Mouse (Mus musculus): ENCODE results near the gene Tmem89. TPM values are rescaled to one million over a fixed set of nuclear protein-coding genes. Genes with fewer than 3 reads are reported as not detected.

Gene Tmem89
- polyA plus RNA-seq (2017; shearing (Covaris generic)) = not detected

DNA sequence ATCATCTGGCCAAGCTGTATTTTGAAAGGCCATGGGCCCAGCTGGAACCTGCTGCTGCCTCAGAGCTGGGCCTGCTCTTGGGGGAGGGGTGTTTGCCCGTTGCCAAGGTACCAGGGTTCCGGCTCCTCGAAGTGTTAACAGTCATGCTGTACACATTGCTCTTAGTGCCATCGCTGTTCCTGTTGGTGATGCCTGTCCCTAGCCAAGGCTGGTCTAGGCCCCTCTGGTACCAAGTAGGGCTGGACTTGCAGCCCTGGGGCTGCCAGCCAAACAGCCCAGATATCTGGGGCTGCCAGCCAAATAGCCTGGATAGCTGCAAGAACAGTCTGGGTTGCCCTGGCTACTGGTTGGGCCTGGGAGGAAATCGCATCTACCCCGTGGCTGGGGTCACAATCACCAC lies at the start of gene Tmem89:
Gene Tmem89, plus strand, starts transcription at position 129 of the 400 bp plus-strand sequence.

DNA sequence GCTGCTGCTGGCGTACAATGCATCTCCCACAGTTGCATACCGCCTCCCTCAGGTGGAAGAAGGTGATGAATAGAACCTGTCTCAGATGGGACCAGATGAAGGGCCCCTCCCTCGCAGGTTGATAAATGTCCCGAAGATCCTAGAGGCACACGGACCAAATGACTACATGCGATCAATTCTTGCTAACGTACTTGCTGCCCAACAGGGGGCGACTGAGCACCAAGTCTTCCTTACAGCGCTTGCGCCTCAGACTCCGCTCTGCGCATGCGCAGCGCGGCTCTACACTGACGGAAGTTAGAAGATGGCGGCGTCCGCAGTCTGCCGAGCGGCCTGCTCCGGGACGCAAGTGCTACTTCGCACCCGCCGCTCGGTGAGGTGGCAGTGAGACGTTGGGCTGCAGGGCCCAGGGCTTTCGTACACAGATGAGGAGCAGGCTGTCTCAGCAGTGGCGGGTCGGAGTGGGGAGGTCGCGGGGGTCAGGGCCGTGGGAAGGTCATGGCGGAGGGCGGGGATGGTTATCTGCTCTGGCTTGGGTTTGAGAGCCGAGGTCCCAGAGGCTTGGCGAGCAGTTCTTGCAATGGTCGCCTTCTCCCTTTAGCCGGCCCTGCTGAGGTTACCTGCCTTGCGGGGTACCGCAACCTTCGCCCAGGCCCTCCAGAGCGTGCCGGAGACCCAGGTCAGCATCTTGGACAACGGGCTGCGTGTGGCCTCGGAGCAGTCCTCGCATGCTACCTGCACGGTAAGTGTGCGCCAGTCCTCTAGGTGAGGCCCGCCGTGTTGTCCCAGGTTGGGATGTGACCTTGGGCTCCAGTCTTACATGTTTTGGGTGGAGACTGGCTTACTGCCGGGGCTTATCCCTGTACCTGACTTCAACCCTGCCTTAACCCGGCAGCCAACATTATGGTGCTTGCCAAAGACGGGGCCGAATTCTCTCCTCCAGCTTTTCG lies 22.3 kb downstream of the Tmem89 start, which contains the start of gene Uqcrc1:
Gene Uqcrc1, plus strand, starts transcription at position 216 of the 947 bp plus-strand sequence.

DNA sequence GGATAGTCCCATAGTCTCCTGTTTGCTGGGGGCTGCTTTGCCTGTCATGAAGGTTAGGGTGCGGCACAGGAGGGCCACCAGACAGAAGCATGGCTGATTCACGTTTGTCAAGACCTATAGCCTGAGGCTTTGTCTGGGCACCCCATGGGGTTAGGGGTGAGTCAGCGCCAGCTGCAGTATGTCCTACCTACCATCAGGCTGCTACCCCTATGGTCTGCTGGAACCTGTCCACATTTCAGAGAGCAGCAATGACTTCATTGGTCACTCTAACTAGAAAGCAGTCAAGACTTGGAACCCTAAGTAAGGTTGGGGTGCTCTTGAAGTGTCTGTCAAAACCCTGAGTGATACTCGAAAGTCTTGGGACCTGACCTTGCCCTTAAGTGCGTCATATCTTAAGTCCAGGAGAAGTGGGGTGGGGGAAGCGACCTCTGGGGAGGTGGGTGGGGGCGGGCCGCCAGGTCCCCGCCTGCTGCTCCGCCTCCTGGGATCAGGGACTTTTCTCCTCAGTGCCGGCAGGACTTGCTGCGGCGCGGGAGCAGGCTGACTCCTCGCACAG lies 38.7 kb downstream of the Tmem89 start, which contains the start of gene Col7a1:
Gene Col7a1, plus strand, starts transcription at position 506 of the 556 bp plus-strand sequence.

Other genes starting within 250 kb of the Tmem89 start
- 33.7 TPM for gene Prkar2a, start 225.3 kb upstream of the Tmem89 start, polyA plus RNA-seq (2017; shearing (Covaris generic))
- 33.8 TPM for gene Ip6k2, start 130.8 kb upstream of the Tmem89 start, polyA plus RNA-seq (2017; shearing (Covaris generic))
- 11.2 TPM for gene Nckipsd, start 106.3 kb upstream of the Tmem89 start, polyA plus RNA-seq (2017; shearing (Covaris generic))
- 0.06 TPM for gene Celsr3, start 88.3 kb upstream of the Tmem89 start, polyA plus RNA-seq (2017; shearing (Covaris generic))
- 10.1 TPM for gene Slc26a6, start 61.3 kb upstream of the Tmem89 start, polyA plus RNA-seq (2017; shearing (Covaris generic))
- 241 TPM for gene Uqcrc1, start 22.0 kb downstream of the Tmem89 start, polyA plus RNA-seq (2017; shearing (Covaris generic))
- gene Col7a1, start 39.0 kb downstream of the Tmem89 start, polyA plus RNA-seq (2017; shearing (Covaris generic)) = 0.49 TPM
- gene Ucn2, start 71.4 kb downstream of the Tmem89 start, polyA plus RNA-seq (2017; shearing (Covaris generic)) = not detected
- 5.2 TPM for gene Pfkfb4, start 77.2 kb downstream of the Tmem89 start, polyA plus RNA-seq (2017; shearing (Covaris generic))
- gene Shisa5, start 123.9 kb downstream of the Tmem89 start, polyA plus RNA-seq (2017; shearing (Covaris generic)) = 2,718 TPM
- 103 TPM for gene Trex1, start 145.1 kb downstream of the Tmem89 start, polyA plus RNA-seq (2017; shearing (Covaris generic))
- gene Atrip, start 159.5 kb downstream of the Tmem89 start, polyA plus RNA-seq (2017; shearing (Covaris generic)) = 13.4 TPM
- 5.5 TPM for gene Ccdc51, start 167.9 kb downstream of the Tmem89 start, polyA plus RNA-seq (2017; shearing (Covaris generic))
- gene Tma7, start 168.0 kb downstream of the Tmem89 start, polyA plus RNA-seq (2017; shearing (Covaris generic)) = 490 TPM
- 1.9 TPM for gene Plxnb1, start 180.8 kb downstream of the Tmem89 start, polyA plus RNA-seq (2017; shearing (Covaris generic))
- not detected for gene Fbxw21, start 247.4 kb downstream of the Tmem89 start, polyA plus RNA-seq (2017; shearing (Covaris generic))